Mouse (Mus musculus) lung, postnatal 0 days (tissue): ENCODE data around the gene Ntf5. TPM values are rescaled to one million over a fixed set of nuclear protein-coding genes. Genes with fewer than 3 reads are reported as not detected.

Experiments used
- ATAC-seq: fragments of 200-750 bp; cut with Nextera tagmentation; 2 replicates; pipeline ENCODE4 v1.8.0; 2017; ENCODE audit warnings: moderate library complexity
- DNase-seq: peaks from one replicate; pipeline ENCODE4 v3.0.0-alpha.2; 2016; ENCODE audit warnings: low spot score
- H3K27ac ChIP-seq: fragments of 300-500 bp; sonication (generic); 2 replicates; pipeline ENCODE4 v1.5.1; 2014; ENCODE audit warnings: antibody characterized with exemption, mild to moderate bottlenecking, low read length, mixed read lengths
- H3K27me3 ChIP-seq: fragments of 300-500 bp; sonication (generic); replicated peaks from 2 replicates; pipeline ENCODE4 v1.6.1; 2014; ENCODE audit warnings: low read length, mixed read lengths; ENCODE audit not compliant: insufficient read depth
- H3K36me3 ChIP-seq: fragments of 300-500 bp; sonication (generic); 2 replicates; pipeline ENCODE4 v1.6.1; 2014; ENCODE audit warnings: low read length, mixed read lengths; ENCODE audit not compliant: insufficient read depth
- H3K4me1 ChIP-seq: fragments of 300-500 bp; sonication (generic); 2 replicates; pipeline ENCODE4 v1.6.1; 2014; ENCODE audit warnings: antibody characterized with exemption, low read depth, low read length, mixed read lengths; ENCODE audit not compliant: insufficient read depth
- H3K4me2 ChIP-seq: fragments of 300-500 bp; sonication (generic); replicated peaks from 2 replicates; pipeline ENCODE4 v1.6.1; 2014; ENCODE audit warnings: low read depth, mild to moderate bottlenecking, low read length, moderate library complexity, mixed read lengths
- H3K4me3 ChIP-seq: fragments of 300-500 bp; sonication (generic); 2 replicates; pipeline ENCODE4 v1.5.1; 2014; ENCODE audit warnings: low read depth, low read length
- H3K9ac ChIP-seq: fragments of 300-500 bp; sonication (generic); replicated peaks from 2 replicates; pipeline ENCODE4 v1.6.1; 2014; ENCODE audit warnings: low read depth, mild to moderate bottlenecking
- H3K9me3 ChIP-seq: fragments of 300-500 bp; sonication (generic); 2 replicates; pipeline ENCODE4 v1.6.1; 2016; ENCODE audit warnings: low read length, mixed read lengths
- CTCF ChIP-seq: IDR thresholded peaks from 2 replicates; pipeline ENCODE4 v1.5.1; 2016; ENCODE audit warnings: antibody characterized with exemption, mild to moderate bottlenecking
- EP300 ChIP-seq: IDR thresholded peaks from 2 replicates; pipeline ENCODE4 v1.6.1; 2016; ENCODE audit warnings: antibody characterized with exemption, mild to moderate bottlenecking, control low read depth
- WGBS: fragments of 180-500 bp; shearing (Covaris S2); extraction: QIAGEN DNeasy Blood & Tissue Kit; methylation state at CpG from one replicate; pipeline ENCODE4 v1.1.7; 2014; 5-methylcytosine and 5-hydroxymethylcytosine counted together
- polyA plus RNA-seq: library from polyadenylated mRNA; unstranded; fragments of >200 nt; fragmentation: Nextera tagmentation; extraction: Ambion mirVana; gene quantifications from 2 replicates; pipeline ENCODE4 v1.2.1, GENCODE M21; 2015

Gene Ntf5
- polyA plus RNA-seq, 1 experiment from 2014 or later = 7.1 TPM

GRCm38 (mm10) chr7:45408351-45408750 is 5.1 kb upstream of the Ntf5 start:
- peaks cover 35% of the 10 kb centered on the region for H3K27me3 ChIP-seq
- TF ChIP-seq CTCF (no peak), EP300 (no peak)
- no peaks in the 10 kb centered on the region for H3K36me3 ChIP-seq
- H3K9ac ChIP-seq = no peak overlapping the region
- H3K4me1 ChIP-seq = peaks cover 5% of the 10 kb centered on the region; the same call in 1 of the 2 replicates
- no peak overlapping the region for H3K27ac ChIP-seq
- H3K4me2 ChIP-seq = no peak overlapping the region
- 69% methylated on average over 7 of the region's 7 CpGs for WGBS
- no peaks in the 10 kb centered on the region for H3K9me3 ChIP-seq
- DNase-seq (no peak), ATAC-seq (no peak)
- no peak overlapping the region for H3K4me3 ChIP-seq

GRCm38 (mm10) chr7:45408949-45409348 is 4.5 kb upstream of the Ntf5 start:
- no peak for DNase-seq
- ATAC-seq = no peak
- no peaks in the 10 kb centered on the region for H3K36me3 ChIP-seq
- no peak overlapping the region for H3K9ac ChIP-seq
- H3K27ac ChIP-seq = no peak overlapping the region
- H3K9me3 ChIP-seq = no peaks in the 10 kb centered on the region
- H3K4me1 ChIP-seq = peaks cover 5% of the 10 kb centered on the region; the same call in 1 of the 2 replicates
- peaks cover 41% of the 10 kb centered on the region for H3K27me3 ChIP-seq
- no peak overlapping the region for H3K4me3 ChIP-seq
- no peak overlapping the region for H3K4me2 ChIP-seq
- TF ChIP-seq CTCF = no peak
- TF ChIP-seq EP300 = no peak
- 87% methylated on average over 17 of the region's 17 CpGs for WGBS

- H3K4me3 ChIP-seq = no peak overlapping the region
- DNase-seq = no peak
- H3K9me3 ChIP-seq = no peaks in the 10 kb centered on the region
- WGBS = 84% methylated on average over 8 of the region's 8 CpGs
- H3K9ac ChIP-seq = no peak overlapping the region
- no peak overlapping the region for H3K4me2 ChIP-seq
- TF ChIP-seq EP300 = no peak
- TF ChIP-seq CTCF = no peak
- no peaks in the 10 kb centered on the region for H3K36me3 ChIP-seq
- no peak for ATAC-seq
- H3K27me3 ChIP-seq = peaks cover 48% of the 10 kb centered on the region
- no peak overlapping the region for H3K27ac ChIP-seq
- peaks cover 5% of the 10 kb centered on the region; the same call in 1 of the 2 replicates for H3K4me1 ChIP-seq
Observed at GRCm38 (mm10) chr7:45409497-45410163, 3.9 kb upstream of the Ntf5 start.

GRCm38 (mm10) chr7:45412421-45412820 is 1.1 kb upstream of the Ntf5 start:
- Histone ChIP-seq H3K4me1 (no peaks in the 10 kb centered on the region; the same call in 1 of the 2 replicates), H3K36me3 (no peaks in the 10 kb centered on the region), H3K4me2 (no peak overlapping the region), H3K27me3 (peaks cover 48% of the 10 kb centered on the region), H3K27ac (no peak overlapping the region), H3K4me3 (no peak overlapping the region), H3K9me3 (no peaks in the 10 kb centered on the region), H3K9ac (no peak overlapping the region)
- ATAC-seq (no peak), DNase-seq (no peak)
- TF ChIP-seq CTCF (no peak), EP300 (no peak)
- WGBS = 71% methylated on average over 2 of the region's 2 CpGs

GRCm38 (mm10) chr7:45413864-45414739 is 607 bp downstream of the Ntf5 start:
- Histone ChIP-seq H3K4me1 (no peaks in the 10 kb centered on the region; the same call in 1 of the 2 replicates), H3K4me2 (peak overlapping the region; percentile 91), H3K4me3 (peak overlapping the region; percentile 45), H3K36me3 (no peaks in the 10 kb centered on the region), H3K9me3 (no peaks in the 10 kb centered on the region), H3K27ac (peak overlapping the region; percentile 47; the same call in 1 of the 2 replicates), H3K9ac (peak overlapping the region; percentile 29; the same call in 1 of the 2 replicates), H3K27me3 (peaks cover 32% of the 10 kb centered on the region)
- DNase-seq = peak; percentile 53
- peak; percentile 72 for ATAC-seq
- TF ChIP-seq CTCF (no peak), EP300 (no peak)
- WGBS = 5% methylated on average over 27 of the region's 27 CpGs

GRCm38 (mm10) chr7:45414740-45415224 is 1.3 kb downstream of the Ntf5 start:
- 41% methylated on average over 12 of the region's 12 CpGs for WGBS
- Histone ChIP-seq H3K9me3 (no peaks in the 10 kb centered on the region), H3K4me2 (peak overlapping the region; percentile 91), H3K36me3 (no peaks in the 10 kb centered on the region), H3K4me1 (no peaks in the 10 kb centered on the region; the same call in 1 of the 2 replicates), H3K27me3 (peaks cover 27% of the 10 kb centered on the region), H3K9ac (no peak overlapping the region), H3K4me3 (no peak overlapping the region), H3K27ac (no peak overlapping the region)
- ATAC-seq (no peak), DNase-seq (no peak)
- TF ChIP-seq CTCF = no peak
- no peak for TF ChIP-seq EP300
